Mouse (Mus musculus) right cerebral cortex, postnatal 36 days (tissue): ENCODE results near the gene Akr1cl.

ENCODE experiments used
- DNase-seq, 2 experiments: peaks; one replicate each; pipeline ENCODE4 v3.0.0; 2022; ENCODE audit warnings: low spot score in 2 of 2, mixed read lengths in 1 of 2

Gene Akr1cl

DNA sequence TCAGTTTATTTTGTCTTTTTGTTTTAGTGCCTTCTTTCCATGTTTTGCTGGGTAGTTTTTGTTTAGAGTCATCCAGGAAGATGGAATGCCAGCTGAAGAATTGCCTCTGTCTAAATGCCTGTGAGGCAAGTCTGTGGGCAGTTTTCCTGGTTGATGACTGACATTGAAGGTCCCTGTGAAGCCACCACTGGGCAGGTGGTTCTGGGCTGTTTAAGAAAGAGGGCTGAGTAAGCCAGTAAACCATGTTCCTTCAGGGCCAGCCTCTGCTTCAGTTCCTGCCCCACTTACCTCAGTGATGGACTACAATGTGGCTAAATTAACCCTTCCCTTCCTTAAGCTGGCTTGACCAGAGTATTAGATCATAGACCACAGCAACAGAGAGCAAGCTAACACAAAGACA is 44.4 kb downstream of the Akr1cl start:
- no peak for DNase-seq

DNA sequence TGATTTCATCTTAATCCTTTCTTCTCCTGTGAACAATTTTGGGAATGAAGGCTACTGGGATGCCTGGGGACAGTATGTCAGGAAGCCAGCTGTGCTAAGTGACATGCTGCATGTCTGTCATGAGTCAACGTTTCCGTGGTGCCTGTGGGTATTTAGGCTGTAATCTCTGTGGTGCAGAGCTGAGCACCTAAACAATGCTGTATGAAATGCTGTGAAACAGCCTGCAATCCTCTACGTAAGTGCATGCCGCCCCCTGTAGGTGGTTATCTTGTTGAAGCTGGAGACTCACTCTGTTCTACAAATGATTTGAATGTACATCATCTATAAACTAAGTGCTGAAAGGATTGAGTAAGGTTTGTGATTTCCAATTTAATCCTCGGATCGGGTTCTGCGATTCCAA is 46.4 kb downstream of the Akr1cl start:
- peak; percentile 51 to 52 for DNase-seq

DNA sequence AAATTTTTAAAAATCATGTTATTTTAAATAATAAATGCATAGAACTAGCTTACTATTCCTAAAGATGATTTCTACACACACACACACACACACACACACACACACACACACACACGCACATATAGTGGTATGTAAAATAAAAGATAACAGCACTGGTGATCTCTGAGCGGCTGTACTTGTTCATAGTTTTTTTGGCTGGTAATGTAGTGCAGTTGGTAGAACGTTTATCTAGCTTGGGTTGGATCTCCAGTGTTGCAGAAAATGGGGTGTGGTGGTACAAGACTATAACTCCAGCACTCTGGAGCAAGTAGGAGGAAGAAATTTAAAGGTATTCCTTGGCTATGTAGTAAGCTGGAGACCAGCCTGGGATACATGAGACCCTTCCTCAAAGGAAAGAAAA is 49.3 kb downstream of the Akr1cl start:
- no peak for DNase-seq

DNA sequence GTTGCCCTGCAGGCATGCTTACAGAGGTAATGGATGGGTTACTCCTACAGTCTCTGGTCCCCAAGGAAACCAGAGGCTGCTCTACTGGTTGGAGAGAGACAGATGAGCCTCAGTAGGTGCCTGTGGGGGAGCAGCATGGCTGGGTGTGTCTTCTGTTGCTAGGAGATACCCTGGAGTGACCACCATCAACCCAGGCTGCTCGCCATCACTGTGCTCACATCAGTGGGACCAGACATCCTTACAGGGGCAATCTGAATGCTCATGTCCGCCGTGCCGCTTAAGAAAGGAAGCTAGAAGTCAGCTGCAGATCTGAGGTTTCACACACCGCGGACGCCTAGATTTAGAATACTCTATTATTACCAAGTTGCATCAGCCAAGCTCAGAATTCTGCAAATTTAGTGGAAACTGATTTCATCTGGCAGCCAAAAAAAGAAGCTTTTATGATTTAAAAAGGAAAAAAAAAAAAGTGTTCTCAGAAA is 54.2 kb downstream of the Akr1cl start:
- peak; percentile 40 to 50 for DNase-seq

DNA sequence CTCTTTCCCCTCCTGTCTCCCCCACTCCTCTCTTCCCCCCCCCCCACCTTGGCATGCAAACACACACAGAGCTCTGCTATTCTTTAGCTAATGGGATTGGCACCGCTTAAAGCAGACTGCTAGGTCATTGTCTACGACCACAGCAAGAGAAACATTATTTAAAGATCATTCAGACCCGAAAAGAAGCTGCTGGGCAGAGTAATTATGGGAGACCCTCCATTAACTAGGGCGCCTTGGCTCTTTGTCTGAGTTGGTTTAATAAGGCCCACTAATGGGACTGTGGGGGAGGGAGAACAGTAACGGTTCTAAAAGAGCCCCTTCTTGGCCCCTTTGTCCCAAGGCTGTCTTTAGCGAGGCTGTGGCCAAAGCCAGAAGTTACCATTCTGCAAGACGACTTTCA is 57.2 kb downstream of the Akr1cl start:
- DNase-seq, result no peak

DNA sequence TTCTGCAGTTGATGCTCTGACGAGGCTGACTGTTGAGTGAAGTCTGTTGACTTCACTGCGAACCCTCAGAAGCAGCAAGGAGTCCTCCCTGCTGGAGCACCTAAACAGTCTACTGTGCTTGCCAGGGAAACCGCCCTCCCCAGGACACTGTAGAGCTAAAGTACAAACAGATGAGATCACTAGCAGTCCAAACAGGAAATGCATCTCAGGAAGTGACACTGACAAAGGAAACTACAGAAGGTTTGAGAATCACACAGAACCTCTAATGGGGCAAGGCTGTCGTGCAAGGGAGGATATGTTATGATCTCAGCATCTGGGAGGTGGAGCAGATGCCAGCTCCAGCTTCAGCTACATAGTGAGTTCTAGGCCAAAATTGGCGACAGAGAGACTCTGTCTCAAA is 61.9 kb downstream of the Akr1cl start:
- no peak for DNase-seq
